Mouse (Mus musculus): ENCODE measurements around the gene Ccdc126. TPM values are rescaled to one million over a fixed set of nuclear protein-coding genes. Genes with fewer than 3 reads are reported as not detected.

Ccdc126 gene
- 0.57 TPM for polyA plus RNA-seq (2015; fragmentation: Illumina TruSeq; extraction: RNeasy Lipid Tissue Mini Kit (QIAGEN cat#74804); ENCODE audit: insufficient read depth, low read depth, low replicate concordance)

GRCm38 (mm10) chr6:49318966-49319594 is at the start of gene Ccdc126:
TSS of gene Ccdc126 (plus strand) at chr6:49319274.

GRCm38 (mm10) chr6:49367159-49368054 is 48.3 kb downstream of the Ccdc126 start, which contains the start of gene Fam221a:
TSS of gene Fam221a (plus strand) at chr6:49367739.

Other genes with a start within 250 kb of the Ccdc126 start
- 8.7 TPM for gene Malsu1, start 245.5 kb upstream of the Ccdc126 start, polyA plus RNA-seq (2015; fragmentation: Illumina TruSeq; extraction: RNeasy Lipid Tissue Mini Kit (QIAGEN cat#74804); ENCODE audit: insufficient read depth, low read depth, low replicate concordance)
- gene Igf2bp3, start 104.3 kb upstream of the Ccdc126 start, polyA plus RNA-seq (2015; fragmentation: Illumina TruSeq; extraction: RNeasy Lipid Tissue Mini Kit (QIAGEN cat#74804); ENCODE audit: insufficient read depth, low read depth, low replicate concordance) = not detected
- 23.4 TPM for gene Tra2a, start 55.2 kb upstream of the Ccdc126 start, polyA plus RNA-seq (2015; fragmentation: Illumina TruSeq; extraction: RNeasy Lipid Tissue Mini Kit (QIAGEN cat#74804); ENCODE audit: insufficient read depth, low read depth, low replicate concordance)
- 2.3 TPM for gene Fam221a, start 48.5 kb downstream of the Ccdc126 start, polyA plus RNA-seq (2015; fragmentation: Illumina TruSeq; extraction: RNeasy Lipid Tissue Mini Kit (QIAGEN cat#74804); ENCODE audit: insufficient read depth, low read depth, low replicate concordance)
- gene Stk31, start 76.3 kb downstream of the Ccdc126 start, polyA plus RNA-seq (2015; fragmentation: Illumina TruSeq; extraction: RNeasy Lipid Tissue Mini Kit (QIAGEN cat#74804); ENCODE audit: insufficient read depth, low read depth, low replicate concordance) = not detected